Mouse (Mus musculus) CH12.LX (cell line): Measurements from ENCODE around the gene Tcf7l1. TPM values are rescaled to one million over a fixed set of nuclear protein-coding genes. Genes with fewer than 3 reads are reported as not detected.

ENCODE experiments used
- DNase-seq: peaks from one replicate; pipeline ENCODE4 v3.0.0-alpha.2; 2013; ENCODE audit errors: extremely low read depth
- H3K27ac ChIP-seq: 2 replicates; pipeline ENCODE4 v1.5.1; 2012; ENCODE audit warnings: low read depth, mild to moderate bottlenecking, control low read depth, moderate library complexity; ENCODE audit not compliant: insufficient read depth
- H3K27me3 ChIP-seq: replicated peaks from 2 replicates; pipeline ENCODE3; 2012; ENCODE audit warnings: inconsistent platforms
- H3K36me3 ChIP-seq, 2 experiments: replicated peaks in 1 of 2; 2 replicates each; pipeline versions ENCODE3 to v1.6.1; 2012; ENCODE audit warnings: inconsistent platforms in 1 of 2, low read length in 1 of 2, mild to moderate bottlenecking in 1 of 2, mixed read lengths in 1 of 2, moderate library complexity in 1 of 2; ENCODE audit not compliant: control insufficient read depth in 1 of 2, insufficient read depth in 1 of 2
- H3K4me1 ChIP-seq, 2 experiments: 2 replicates each; pipeline ENCODE4 v1.6.1; 2012; ENCODE audit warnings: inconsistent platforms in 1 of 2, moderate library complexity in 1 of 2; ENCODE audit not compliant: insufficient read depth in 2 of 2, control insufficient read depth in 1 of 2
- H3K4me2 ChIP-seq: 2 replicates; pipeline ENCODE4 v1.6.1; 2012; ENCODE audit warnings: low read depth, mild to moderate bottlenecking, control low read depth; ENCODE audit not compliant: poor library complexity, insufficient read depth, severe bottlenecking
- H3K4me3 ChIP-seq, 3 experiments: fragments of 150-350 bp in 1 of 3; sonication (generic) in 1 of 3; replicated peaks in 1 of 3; 2 replicates each; pipeline versions ENCODE3 to v1.5.1; 2011 to 2012; ENCODE audit warnings: low read depth in 2 of 3, low read length in 2 of 3, mild to moderate bottlenecking in 2 of 3, moderate library complexity in 2 of 3, control low read depth in 1 of 3, improper control_type of control experiment in 1 of 3, inconsistent platforms in 1 of 3, mixed read lengths in 1 of 3; ENCODE audit not compliant: poor library complexity in 1 of 3
- H3K79me2 ChIP-seq: replicated peaks from 2 replicates; pipeline ENCODE4 v1.6.1; 2012; ENCODE audit warnings: mild to moderate bottlenecking, moderate library complexity; ENCODE audit not compliant: control insufficient read depth, poor library complexity, insufficient read depth, severe bottlenecking; ENCODE audit errors: extremely low read depth
- H3K9ac ChIP-seq: 2 replicates; pipeline ENCODE4 v1.6.1; 2012; ENCODE audit warnings: low read depth, mild to moderate bottlenecking, control low read depth, moderate library complexity; ENCODE audit not compliant: insufficient read depth
- H3K9me3 ChIP-seq: replicated peaks from 2 replicates; pipeline ENCODE3; 2012; ENCODE audit warnings: low read length, inconsistent platforms, mixed read lengths
- BHLHE40 ChIP-seq: IDR thresholded peaks from 2 replicates; pipeline ENCODE4 v1.6.1; 2011; ENCODE audit warnings: mild to moderate bottlenecking, low read depth, low read length, improper control_type of control experiment
- CHD2 ChIP-seq: IDR thresholded peaks from 2 replicates; pipeline ENCODE4 v1.6.1; 2011; ENCODE audit warnings: low read length, improper control_type of control experiment
- CTCF ChIP-seq, 2 experiments: IDR thresholded peaks in 1 of 2; conservative IDR thresholded peaks in 1 of 2; 2 replicates each; pipeline ENCODE4 v1.5.1; 2011 to 2012; ENCODE audit warnings: low read depth in 2 of 2, low read length in 2 of 2, improper control_type of control experiment in 1 of 2, inconsistent platforms in 1 of 2, mild to moderate bottlenecking in 1 of 2, moderate library complexity in 1 of 2
- E2F4 ChIP-seq: IDR thresholded peaks from 2 replicates; pipeline ENCODE4 v1.6.1; 2011; ENCODE audit warnings: low read depth, low read length, improper control_type of control experiment; ENCODE audit not compliant: insufficient replicate concordance
- ELF1 ChIP-seq: IDR thresholded peaks from 2 replicates; pipeline ENCODE4 v1.6.1; 2014; ENCODE audit warnings: low read depth, mild to moderate bottlenecking, inconsistent platforms, low read length, improper control_type of control experiment
- EP300 ChIP-seq: IDR thresholded peaks from 2 replicates; pipeline ENCODE4 v1.6.1; 2011; ENCODE audit warnings: low read length, improper control_type of control experiment
- ETS1 ChIP-seq: conservative IDR thresholded peaks from 2 replicates; pipeline ENCODE4 v1.6.1; 2012; ENCODE audit warnings: low read depth, mild to moderate bottlenecking, inconsistent platforms, low read length, improper control_type of control experiment, moderate library complexity
- GABPA ChIP-seq: IDR thresholded peaks from 2 replicates; pipeline ENCODE4 v1.6.1; 2012; ENCODE audit warnings: low read depth, low read length, improper control_type of control experiment, inconsistent platforms; ENCODE audit not compliant: insufficient replicate concordance
- HCFC1 ChIP-seq: IDR thresholded peaks from 2 replicates; pipeline ENCODE4 v1.6.1; 2012; ENCODE audit warnings: low read depth, mild to moderate bottlenecking, inconsistent platforms, low read length, improper control_type of control experiment
- IRF4 ChIP-seq: IDR thresholded peaks from 2 replicates; pipeline ENCODE4 v1.6.1; 2014; ENCODE audit warnings: low read depth, mild to moderate bottlenecking, inconsistent platforms, low read length, improper control_type of control experiment
- JUN ChIP-seq: IDR thresholded peaks from 2 replicates; pipeline ENCODE4 v1.6.1; 2011; ENCODE audit warnings: low read depth, mild to moderate bottlenecking, low read length, improper control_type of control experiment, moderate library complexity; ENCODE audit not compliant: insufficient read depth
- KAT2A ChIP-seq: IDR thresholded peaks from 2 replicates; pipeline ENCODE4 v1.6.1; 2012; ENCODE audit warnings: low read length, improper control_type of control experiment, inconsistent platforms; ENCODE audit not compliant: insufficient replicate concordance
- MAFK ChIP-seq: IDR thresholded peaks from 2 replicates; pipeline ENCODE4 v1.6.1; 2011; ENCODE audit warnings: low read length, improper control_type of control experiment; ENCODE audit not compliant: insufficient replicate concordance
- MAX ChIP-seq: IDR thresholded peaks from 2 replicates; pipeline ENCODE4 v1.6.1; 2011; ENCODE audit warnings: low read length, improper control_type of control experiment
- MXI1 ChIP-seq: IDR thresholded peaks from 2 replicates; pipeline ENCODE4 v1.6.1; 2011; ENCODE audit warnings: mild to moderate bottlenecking, low read depth, low read length, improper control_type of control experiment
- NELFE ChIP-seq: IDR thresholded peaks from 2 replicates; pipeline ENCODE4 v1.6.1; 2011; ENCODE audit warnings: low read depth, low read length, improper control_type of control experiment
- POLR2A ChIP-seq: IDR thresholded peaks from 2 replicates; pipeline ENCODE4 v1.6.1; 2011; ENCODE audit warnings: low read depth, mild to moderate bottlenecking, improper control_type of control experiment, low read length
- RAD21 ChIP-seq: IDR thresholded peaks from 2 replicates; pipeline ENCODE4 v1.6.1; 2011; ENCODE audit warnings: low read depth, mild to moderate bottlenecking, low read length, improper control_type of control experiment, moderate library complexity
- RCOR1 ChIP-seq: conservative IDR thresholded peaks from 2 replicates; pipeline ENCODE4 v1.6.1; 2012; ENCODE audit warnings: low read depth, mild to moderate bottlenecking, inconsistent platforms, low read length, improper control_type of control experiment
- SIN3A ChIP-seq: IDR thresholded peaks from 2 replicates; pipeline ENCODE4 v1.6.1; 2012; ENCODE audit warnings: low read length, improper control_type of control experiment, inconsistent platforms
- SMC3 ChIP-seq: IDR thresholded peaks from 2 replicates; pipeline ENCODE4 v1.6.1; 2011; ENCODE audit warnings: low read depth, low read length, improper control_type of control experiment
- TBP ChIP-seq: conservative IDR thresholded peaks from 2 replicates; pipeline ENCODE4 v1.6.1; 2011; ENCODE audit warnings: low read depth, low read length, improper control_type of control experiment
- UBTF ChIP-seq: IDR thresholded peaks from 2 replicates; pipeline ENCODE4 v1.6.1; 2012; ENCODE audit warnings: low read depth, mild to moderate bottlenecking, inconsistent platforms, low read length, improper control_type of control experiment, moderate library complexity
- ZC3H11A ChIP-seq: IDR thresholded peaks from 2 replicates; pipeline ENCODE4 v1.6.1; 2012; ENCODE audit warnings: low read depth, mild to moderate bottlenecking, inconsistent platforms, low read length, improper control_type of control experiment
- ZKSCAN1 ChIP-seq: IDR thresholded peaks from 2 replicates; pipeline ENCODE4 v1.6.1; 2012; ENCODE audit warnings: low read depth, inconsistent platforms, low read length, improper control_type of control experiment, borderline replicate concordance
- ZMIZ1 ChIP-seq: IDR thresholded peaks from 2 replicates; pipeline ENCODE4 v1.6.1; 2012; ENCODE audit warnings: low read depth, mild to moderate bottlenecking, inconsistent platforms, low read length, improper control_type of control experiment
- ZNF384 ChIP-seq: IDR thresholded peaks from 2 replicates; pipeline ENCODE4 v1.6.1; 2012; ENCODE audit warnings: low read depth, low read length, improper control_type of control experiment, inconsistent platforms
- dilution Hi-C: fragments of 300-500 bp; cut with MboI; formaldehyde crosslinking; loops from 2 replicates; pipeline ENCODE4 v1.14.3; 2020; ENCODE audit warnings: low sequenced_read_pairs; ENCODE audit not compliant: extremely low pct_unique_long_range_greater_than_20kb, extremely low pct_ligation_motif_present
- in situ Hi-C: fragments of 300-500 bp; cut with MboI; formaldehyde crosslinking; loops from 3 replicates; pipeline ENCODE4 v1.14.3; 2019; ENCODE audit warnings: low sequenced_read_pairs, low pct_ligation_motif_present, low pct_unique_long_range_greater_than_20kb, mixed read lengths
- polyA plus RNA-seq: library from polyadenylated mRNA; unstranded; fragments of >175 nt; gene quantifications from 2 replicates; pipeline ENCODE4 v1.2.1, GENCODE M21; 2012; ENCODE audit warnings: low read depth; ENCODE audit not compliant: insufficient read length
- total RNA-seq, 2 experiments: library from RNA; depleted of rRNA; stranded (reverse); fragments of 300-350 nt in 1 of 2; fragments of >200 nt in 1 of 2; gene quantifications; 2 replicates each; pipeline ENCODE4 v1.2.3; 2012 to 2014

The Tcf7l1 gene
- total and polyA plus RNA-seq, 3 experiments = 0.13 to 9.9 (median 0.47) TPM

- TF ChIP-seq HCFC1 = no peak
- no peak for TF ChIP-seq TBP
- TF ChIP-seq MXI1 = no peak
- no peak for TF ChIP-seq EP300
- TF ChIP-seq ELF1 = no peak
- TF ChIP-seq MAX = no peak
- no peak for TF ChIP-seq JUN
- in situ Hi-C loops = no loop called here
- Histone ChIP-seq H3K4me3 (no peak overlapping the region), H3K27ac (no peak overlapping the region), H3K79me2 (no peaks in the 10 kb centered on the region), H3K36me3 (no peaks in the 10 kb centered on the region), H3K9me3 (no peaks in the 10 kb centered on the region), H3K9ac (no peak overlapping the region), H3K4me2 (no peak overlapping the region), H3K27me3 (no peaks in the 10 kb centered on the region), H3K4me1 (no peaks in the 10 kb centered on the region)
- DNase-seq = no peak
- dilution Hi-C loops = no loop called here
Observed at GRCm38 (mm10) chr6:72802119-72802518, 13.1 kb upstream of the Tcf7l1 start.

GRCm38 (mm10) chr6:72800641-72801040, 11.6 kb upstream of the Tcf7l1 start:
- dilution Hi-C loops = no loop called here

GRCm38 (mm10) chr6:72797763-72798162, 8.7 kb upstream of the Tcf7l1 start:
- H3K4me2 ChIP-seq = no peak overlapping the region
- H3K4me3 ChIP-seq = no peak overlapping the region
- H3K36me3 ChIP-seq = no peaks in the 10 kb centered on the region
- no peaks in the 10 kb centered on the region for H3K4me1 ChIP-seq
- dilution Hi-C loops (no loop called here), in situ Hi-C loops (no loop called here)
- no peak for TF ChIP-seq SIN3A
- no peak for TF ChIP-seq NELFE
- TF ChIP-seq BHLHE40 = no peak
- TF ChIP-seq CTCF (conservative IDR thresholded peaks at IDR 0.05 in 1 of 2, IDR thresholded peaks at IDR 0.05 in 1 of 2; ENCODE audit: low read depth in 2 of 2, low read length in 2 of 2) = peak in 1 of 2 experiments; percentile 28; a peak in 2 of 4 replicates
- no peak for TF ChIP-seq SMC3
- TF ChIP-seq UBTF = no peak
- TF ChIP-seq RCOR1 = no peak
- no peak for TF ChIP-seq ZC3H11A
- no peaks in the 10 kb centered on the region for H3K27me3 ChIP-seq
- DNase-seq = no peak
- H3K27ac ChIP-seq = no peak overlapping the region
- no peak overlapping the region for H3K9ac ChIP-seq
- H3K79me2 ChIP-seq = no peaks in the 10 kb centered on the region
- no peaks in the 10 kb centered on the region for H3K9me3 ChIP-seq

More at GRCm38 (mm10) chr6:72800641-72801040, 11.6 kb upstream of the Tcf7l1 start:
- Histone ChIP-seq H3K9ac (no peak overlapping the region), H3K36me3 (no peaks in the 10 kb centered on the region), H3K4me1 (no peaks in the 10 kb centered on the region), H3K9me3 (no peaks in the 10 kb centered on the region), H3K4me2 (no peak overlapping the region), H3K4me3 (no peak overlapping the region), H3K27me3 (no peaks in the 10 kb centered on the region), H3K79me2 (no peaks in the 10 kb centered on the region), H3K27ac (no peak overlapping the region)
- no peak for TF ChIP-seq ETS1
- TF ChIP-seq ZNF384 = no peak
- TF ChIP-seq IRF4 = no peak
- no peak for TF ChIP-seq KAT2A
- TF ChIP-seq MAFK = no peak
- no peak for TF ChIP-seq ZMIZ1
- TF ChIP-seq JUN = no peak
- no peak for TF ChIP-seq RAD21
- no peak for TF ChIP-seq UBTF
- no peak for TF ChIP-seq SMC3
- TF ChIP-seq GABPA = no peak
- TF ChIP-seq NELFE = no peak
- no peak for TF ChIP-seq SIN3A
- TF ChIP-seq ZKSCAN1 = no peak
- no peak for TF ChIP-seq POLR2A
- TF ChIP-seq E2F4 = no peak
- no peak for TF ChIP-seq CHD2
- no peak for DNase-seq
- in situ Hi-C loops = no loop called here
